Mouse (Mus musculus) embryonic facial prominence, embryonic 11.5 days (tissue): ENCODE measurements at regions not wholly inside any gene's neighbourhood (a gene's known extent, or its start where the extent isn't known, plus 50 kb on each side); places are given as distances from the start of the nearest gene placed in this dataset.
A peak's percentile ranks its signal among the peaks of the same experiment; 100 is the strongest.

Experiments used
- ATAC-seq: fragments of 200-750 bp; cut with Nextera tagmentation; replicated peaks from 2 replicates; pipeline ENCODE4 v1.8.0; 2017; ENCODE audit warnings: low read depth; ENCODE audit not compliant: insufficient number of reproducible peaks, low FRiP score, low TSS enrichment
- DNase-seq: peaks from one replicate; pipeline ENCODE4 v3.0.0-alpha.2; 2015; ENCODE audit warnings: low spot score
- H3K27ac ChIP-seq: fragments of 300-500 bp; sonication (generic); replicated peaks from 2 replicates; pipeline ENCODE4 v1.5.1; 2014; ENCODE audit warnings: mild to moderate bottlenecking, low read depth, low read length, control low read depth
- H3K27me3 ChIP-seq: fragments of 300-500 bp; sonication (generic); 2 replicates; pipeline ENCODE4 v1.6.1; 2014; ENCODE audit warnings: mild to moderate bottlenecking, low read length, moderate library complexity, mixed read lengths; ENCODE audit not compliant: control insufficient read depth, insufficient read depth
- H3K36me3 ChIP-seq: fragments of 300-500 bp; sonication (generic); replicated peaks from 2 replicates; pipeline ENCODE4 v1.6.1; 2014; ENCODE audit warnings: low read depth, mild to moderate bottlenecking, low read length, moderate library complexity, mixed read lengths; ENCODE audit not compliant: control insufficient read depth, insufficient read depth
- H3K4me1 ChIP-seq: fragments of 300-500 bp; sonication (generic); 2 replicates; pipeline ENCODE4 v1.6.1; 2014; ENCODE audit warnings: low read length, mixed read lengths; ENCODE audit not compliant: control insufficient read depth, insufficient read depth
- H3K4me2 ChIP-seq: fragments of 300-500 bp; sonication (generic); 2 replicates; pipeline ENCODE4 v1.6.1; 2014; ENCODE audit warnings: low read depth, mild to moderate bottlenecking, control low read depth, low read length, moderate library complexity
- H3K4me3 ChIP-seq: fragments of 300-500 bp; sonication (generic); 2 replicates; pipeline ENCODE4 v1.5.1; 2014; ENCODE audit warnings: low read depth, low read length, control low read depth
- H3K9ac ChIP-seq: fragments of 300-500 bp; sonication (generic); replicated peaks from 2 replicates; pipeline ENCODE4 v1.6.1; 2014; ENCODE audit warnings: mild to moderate bottlenecking, control low read depth, low read length
- H3K9me3 ChIP-seq: fragments of 300-500 bp; sonication (generic); replicated peaks from 2 replicates; pipeline ENCODE4 v1.6.1; 2016; ENCODE audit warnings: mild to moderate bottlenecking, low read length, inconsistent platforms, mixed read lengths; ENCODE audit not compliant: control insufficient read depth
- WGBS: fragments of 180-500 bp; shearing (Covaris S2); extraction: QIAGEN DNeasy Blood & Tissue Kit; methylation state at CpG from one replicate; pipeline ENCODE4 v1.1.7; 2014; 5-methylcytosine and 5-hydroxymethylcytosine counted together

DNA sequence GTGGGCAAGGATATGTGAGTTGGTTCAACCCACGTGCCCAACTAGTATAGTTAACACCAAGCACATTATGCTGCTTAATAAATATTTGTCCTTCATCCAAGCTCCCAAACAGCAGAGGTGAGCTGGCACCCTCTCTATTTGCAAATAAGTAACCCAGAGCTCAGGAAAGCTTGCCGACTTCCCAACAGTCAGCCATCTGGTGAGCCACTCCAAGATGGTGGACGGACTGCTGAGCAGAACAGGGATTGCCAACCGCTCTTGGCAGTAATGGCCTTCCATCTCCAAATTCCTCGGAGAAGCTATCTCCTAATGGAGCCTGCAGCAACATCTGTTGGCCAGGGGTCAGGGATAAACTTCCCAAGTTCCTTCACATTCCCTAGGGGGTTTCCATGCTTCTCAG is 188.2 kb downstream of the Ttc8 start:
- no peak for ATAC-seq
- Histone ChIP-seq H3K4me2 (no peak overlapping the region), H3K9me3 (no peaks in the 10 kb centered on the region), H3K4me3 (no peak overlapping the region), H3K4me1 (no peaks in the 10 kb centered on the region), H3K9ac (no peak overlapping the region), H3K36me3 (no peaks in the 10 kb centered on the region), H3K27me3 (no peaks in the 10 kb centered on the region), H3K27ac (no peak overlapping the region)
- WGBS, result 91% methylated on average over 5 of the region's 5 CpGs
- no peak for DNase-seq

GRCm38 (mm10) chr12:99113781-99114180 is 193.4 kb downstream of the Ttc8 start:
- H3K9ac ChIP-seq, result no peak overlapping the region
- 80% methylated on average over 2 of the region's 2 CpGs for WGBS
- ATAC-seq, result no peak

GRCm38 (mm10) chr12:99116491-99116890 is 196.1 kb downstream of the Ttc8 start:
- ATAC-seq (no peak), DNase-seq (no peak)
- H3K4me1 ChIP-seq, result no peaks in the 10 kb centered on the region
- H3K4me3 ChIP-seq, result no peak overlapping the region
- no peaks in the 10 kb centered on the region for H3K9me3 ChIP-seq
- WGBS, result 59% methylated on average over 7 of the region's 7 CpGs
- no peak overlapping the region for H3K27ac ChIP-seq
- no peak overlapping the region for H3K9ac ChIP-seq
- H3K27me3 ChIP-seq, result no peaks in the 10 kb centered on the region
- H3K4me2 ChIP-seq, result no peak overlapping the region
- H3K36me3 ChIP-seq, result no peaks in the 10 kb centered on the region

More at GRCm38 (mm10) chr12:99113781-99114180, 193.4 kb downstream of the Ttc8 start:
- Histone ChIP-seq H3K36me3 (no peaks in the 10 kb centered on the region), H3K4me2 (no peak overlapping the region), H3K4me1 (no peaks in the 10 kb centered on the region), H3K9me3 (no peaks in the 10 kb centered on the region), H3K27me3 (no peaks in the 10 kb centered on the region), H3K4me3 (no peak overlapping the region), H3K27ac (no peak overlapping the region)
- DNase-seq, result no peak

GRCm38 (mm10) chr12:99118381-99119115 is 198.2 kb downstream of the Ttc8 start:
- no peaks in the 10 kb centered on the region for H3K4me1 ChIP-seq
- H3K27ac ChIP-seq, result no peak overlapping the region
- DNase-seq, result peak; percentile 17
- no peaks in the 10 kb centered on the region for H3K27me3 ChIP-seq
- ATAC-seq, result no peak
- 88% methylated on average over 12 of the region's 12 CpGs for WGBS
- no peaks in the 10 kb centered on the region for H3K36me3 ChIP-seq
- no peaks in the 10 kb centered on the region for H3K9me3 ChIP-seq
- H3K9ac ChIP-seq, result no peak overlapping the region
- H3K4me3 ChIP-seq, result no peak overlapping the region
- no peak overlapping the region for H3K4me2 ChIP-seq

DNA sequence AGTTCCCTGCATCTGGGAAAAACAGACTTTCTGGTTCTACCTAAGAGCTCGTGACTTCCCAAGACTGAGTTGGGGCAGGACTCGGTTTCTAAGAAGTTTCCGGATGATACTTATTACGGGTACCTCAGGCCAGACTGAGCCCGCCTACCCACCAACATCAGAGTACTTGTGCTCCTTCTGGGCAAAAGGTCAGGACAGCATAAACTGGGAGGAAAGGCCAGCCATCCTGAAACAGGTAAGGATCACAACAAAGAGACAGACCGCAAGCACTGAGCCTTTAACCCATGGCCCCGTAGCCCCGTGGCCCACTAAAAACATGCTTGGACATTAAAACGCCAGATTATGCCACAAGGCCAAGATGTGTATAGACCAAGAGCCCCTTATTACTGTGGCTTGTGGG is 199.6 kb downstream of the Ttc8 start:
- Histone ChIP-seq H3K9me3 (no peaks in the 10 kb centered on the region), H3K4me2 (no peak overlapping the region), H3K27ac (no peak overlapping the region), H3K27me3 (no peaks in the 10 kb centered on the region), H3K4me1 (no peaks in the 10 kb centered on the region), H3K9ac (no peak overlapping the region), H3K4me3 (no peak overlapping the region), H3K36me3 (no peaks in the 10 kb centered on the region)
- WGBS, result 89% methylated on average over 9 of the region's 9 CpGs
- DNase-seq (no peak), ATAC-seq (no peak)

- H3K4me2 ChIP-seq, result no peak overlapping the region
- no peaks in the 10 kb centered on the region for H3K4me1 ChIP-seq
- 77% methylated on average over 15 of the region's 15 CpGs for whole genome bisulfite sequencing
- DNase-seq (no peak), ATAC-seq (no peak)
- H3K27me3 ChIP-seq, result no peaks in the 10 kb centered on the region
- no peaks in the 10 kb centered on the region for H3K36me3 ChIP-seq
- H3K27ac ChIP-seq, result no peak overlapping the region
- no peak overlapping the region for H3K4me3 ChIP-seq
- no peaks in the 10 kb centered on the region for H3K9me3 ChIP-seq
- no peak overlapping the region for H3K9ac ChIP-seq
Observed at GRCm38 (mm10) chr12:99123611-99124495, 203.5 kb downstream of the Ttc8 start.

- Histone ChIP-seq H3K9ac (no peak overlapping the region), H3K27ac (no peak overlapping the region), H3K4me3 (no peak overlapping the region), H3K4me1 (no peaks in the 10 kb centered on the region), H3K27me3 (no peaks in the 10 kb centered on the region), H3K4me2 (no peak overlapping the region), H3K9me3 (no peaks in the 10 kb centered on the region), H3K36me3 (no peaks in the 10 kb centered on the region)
- 89% methylated on average over 2 of the region's 2 CpGs for WGBS
- ATAC-seq (no peak), DNase-seq (no peak)
Observed at GRCm38 (mm10) chr12:99126129-99126528, 205.8 kb downstream of the Ttc8 start.
